Mouse (Mus musculus): ENCODE measurements at regions not wholly inside any gene's neighbourhood (a gene's known extent, or its start where the extent isn't known, plus 50 kb on each side); places are given as distances from the start of the nearest gene placed in this dataset.

- TF ChIP-seq POLR2A (IDR thresholded peaks at IDR 0.05; ENCODE audit: borderline replicate concordance, extremely low read depth, low read depth, low read length) (no peak), CTCF (IDR thresholded peaks at IDR 0.05; ENCODE audit: insufficient read depth, low read length) (no peak)
These were observed 812.9 kb upstream of the Lrrc6 start for GRCm38 (mm10) chr15:67313648-67314047.

Measured in lung, adult 2 months (tissue).